In genomic region chr7:29550691-29551090, GRCm38 (mm10) we compare ENCODE assay signal across 17 mouse cellular contexts.
"Had no signal": no experiment of that assay in that cellular context is flagged by ENCODE, and none has a peak within 500 bp of the region (broad histone marks: within the 10 kb centered on the region; RNA-seq: fewer than 3 reads in every experiment).

No protein-coding gene starts in this region.

- H3K4me3 ChIP-seq: liver, embryonic 13.5 days; midbrain, embryonic 12.5 days; myocyte; neural tube, embryonic 13.5 days had no signal

- H3K27ac ChIP-seq: liver, embryonic 13.5 days; midbrain, embryonic 12.5 days; neural tube, embryonic 13.5 days had no signal

- DNase-seq: kidney, adult 9 months; kidney, postnatal 14 days; kidney, postnatal 4 days; left cerebral cortex, postnatal 4 days; liver, embryonic 13.5 days; lung, adult 2 months; lung, postnatal 14 days; lung, postnatal 4 days; retina, postnatal 1 day; right cerebral cortex, postnatal 25 days; spleen, adult 18-20 months; thymus, adult 18-20 months; thymus, postnatal 36 days had no signal

- H3K9ac ChIP-seq: liver, embryonic 13.5 days; midbrain, embryonic 12.5 days; neural tube, embryonic 13.5 days had no signal

- ATAC-seq: midbrain, embryonic 16.5 days had no signal

- H3K4me1 ChIP-seq: liver, embryonic 13.5 days; midbrain, embryonic 12.5 days; neural tube, embryonic 13.5 days had no signal

- H3K4me2 ChIP-seq: liver, embryonic 13.5 days; midbrain, embryonic 12.5 days; neural tube, embryonic 13.5 days had no signal

- H3K36me3 ChIP-seq: liver, embryonic 13.5 days; midbrain, embryonic 12.5 days; neural tube, embryonic 13.5 days had no signal

- H3K9me3 ChIP-seq: liver, embryonic 13.5 days; midbrain, embryonic 12.5 days; neural tube, embryonic 13.5 days had no signal

- H3K27me3 ChIP-seq: liver, embryonic 13.5 days; midbrain, embryonic 12.5 days; neural tube, embryonic 13.5 days had no signal
